Mouse (Mus musculus): ENCODE results near the gene Btbd7.

GRCm38 (mm10) chr12:102838271-102838670 is 40.0 kb downstream of the Btbd7 start:
- TF ChIP-seq CTCF (IDR thresholded peaks at IDR 0.05) (no peak), EP300 (IDR thresholded peaks at IDR 0.05) (no peak)

Data from lung, postnatal 0 days (tissue).